Mouse (Mus musculus) urinary bladder, postnatal 0 days (tissue): Measurements from ENCODE around the gene Lancl3. TPM values are rescaled to one million over a fixed set of nuclear protein-coding genes. Genes with fewer than 3 reads are reported as not detected.

Source experiments
- polyA plus RNA-seq: library from polyadenylated mRNA; unstranded; fragments of >200 nt; fragmentation: Nextera tagmentation; extraction: Ambion mirVana; gene quantifications from 2 replicates; pipeline ENCODE4 v1.2.1, GENCODE M21; 2015

Lancl3 gene
- polyA plus RNA-seq = 5.8 and 6.9 TPM in 2 replicates

GRCm38 (mm10) chrX:9199761-9200371 lies at the start of gene Lancl3:
TSS of gene Lancl3 (plus strand) at chrX:9199902.

GRCm38 (mm10) chrX:9256766-9257165 lies 57.1 kb downstream of the Lancl3 start, which contains the start of gene Gm14862:
TSS of gene Gm14862 (minus strand) at chrX:9256899.

GRCm38 (mm10) chrX:9272460-9273361 lies 73.0 kb downstream of the Lancl3 start, which contains the start of gene Xk:
TSS of gene Xk (plus strand) at chrX:9272756.

GRCm38 (mm10) chrX:9283464-9283863 lies 83.8 kb downstream of the Lancl3 start, which contains the start of gene H2al1m:
TSS of gene H2al1m (plus strand) at chrX:9283764.

Other genes with a start within 250 kb of the Lancl3 start
- not detected in 2 replicates for gene Fthl17b, start 236.9 kb upstream of the Lancl3 start, polyA plus RNA-seq
- not detected in 2 replicates for gene Fthl17c, start 223.3 kb upstream of the Lancl3 start, polyA plus RNA-seq
- gene Fthl17d, start 213.1 kb upstream of the Lancl3 start, polyA plus RNA-seq = not detected in 2 replicates
- gene Fthl17e, start 166.4 kb upstream of the Lancl3 start, polyA plus RNA-seq = not detected in 2 replicates
- gene Fthl17f, start 136.9 kb upstream of the Lancl3 start, polyA plus RNA-seq = not detected in 2 replicates
- not detected in 2 replicates for gene 4930402K13Rik, start 95.3 kb upstream of the Lancl3 start, polyA plus RNA-seq
- 0.28 and 0.40 TPM in 2 replicates for gene Gm14862, start 57.0 kb downstream of the Lancl3 start, polyA plus RNA-seq
- 14.3 and 20.8 TPM in 2 replicates for gene Xk, start 72.9 kb downstream of the Lancl3 start, polyA plus RNA-seq
- 0.52 TPM in 1 of 2 replicates, not detected in the other for gene H2al1m, start 83.9 kb downstream of the Lancl3 start, polyA plus RNA-seq
- gene H2al1k, start 150.7 kb downstream of the Lancl3 start, polyA plus RNA-seq = 0.58 TPM in 1 of 2 replicates, not detected in the other